Mouse (Mus musculus): ENCODE data around the gene Pced1b. TPM values are rescaled to one million over a fixed set of nuclear protein-coding genes. Genes with fewer than 3 reads are reported as not detected.

Pced1b gene
- polyA plus RNA-seq, 1 experiment from 2014 or later: 5.5 TPM

DNA sequence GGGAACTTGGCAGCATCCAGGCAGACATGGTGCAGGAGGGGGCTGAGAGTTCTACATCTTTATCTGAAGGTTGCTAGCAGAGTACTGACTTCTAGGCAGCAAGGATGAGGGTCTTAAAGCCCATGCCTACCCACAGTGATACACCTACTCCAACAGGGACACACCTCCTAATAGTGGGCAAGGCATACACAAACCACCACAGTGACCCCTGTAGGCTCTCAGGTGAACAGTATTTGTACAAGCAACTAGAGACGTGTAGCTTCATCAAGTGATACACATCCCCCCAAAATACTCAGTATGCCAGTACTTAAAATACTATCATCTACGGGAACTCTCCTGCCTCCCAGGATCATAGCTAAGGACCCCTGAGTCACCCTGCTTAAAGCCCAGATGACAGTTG is 164.2 kb downstream of the Pced1b start:
- H3K9ac ChIP-seq: no peak overlapping the region
- no peaks in the 10 kb centered on the region for H3K27me3 ChIP-seq (ENCODE audit: insufficient read depth, low read length)
- no peaks in the 10 kb centered on the region for H3K4me1 ChIP-seq (ENCODE audit: insufficient read depth)
- no peak overlapping the region for H3K4me3 ChIP-seq (ENCODE audit: low read depth, low read length)
- WGBS: 90% methylated on average over 2 of the region's 2 CpGs
- no peak overlapping the region for H3K27ac ChIP-seq (ENCODE audit: low read depth)
- no peaks in the 10 kb centered on the region for H3K36me3 ChIP-seq (ENCODE audit: insufficient read depth)
- DNase-seq (no peak), ATAC-seq (ENCODE audit: insufficient read depth) (no peak)
- no peaks in the 10 kb centered on the region for H3K9me3 ChIP-seq (ENCODE audit: low read depth, low read length)
- no peak for TF ChIP-seq CTCF (IDR thresholded peaks at IDR 0.05; ENCODE audit: low read depth)
- no peak overlapping the region for H3K4me2 ChIP-seq

DNA sequence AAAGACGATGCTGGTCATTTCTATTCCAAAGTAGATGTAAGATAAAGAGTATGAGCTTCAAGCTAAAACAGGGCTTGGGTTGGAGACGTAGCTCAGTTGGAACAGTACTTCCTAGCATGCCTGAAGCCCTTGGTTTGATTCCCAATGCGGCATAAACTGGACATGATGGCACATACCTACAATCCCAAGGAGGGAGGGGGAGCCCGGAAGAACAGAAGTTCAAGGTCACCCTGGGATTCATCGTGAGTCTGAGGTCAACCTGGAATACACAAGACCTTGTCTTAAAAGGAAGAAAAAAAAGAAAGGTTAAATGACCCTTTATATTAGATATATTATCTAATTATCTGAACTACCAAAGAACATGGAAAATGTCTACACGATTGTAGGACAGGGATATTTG is 164.8 kb downstream of the Pced1b start:
- no peak for TF ChIP-seq CTCF (IDR thresholded peaks at IDR 0.05; ENCODE audit: low read depth)
- H3K27ac ChIP-seq (ENCODE audit: low read depth): no peak overlapping the region
- no peaks in the 10 kb centered on the region for H3K9me3 ChIP-seq (ENCODE audit: low read depth, low read length)
- H3K4me1 ChIP-seq (ENCODE audit: insufficient read depth): no peaks in the 10 kb centered on the region
- no peak overlapping the region for H3K4me3 ChIP-seq (ENCODE audit: low read depth, low read length)
- H3K4me2 ChIP-seq: no peak overlapping the region
- WGBS: 90% methylated on average over 6 of the region's 6 CpGs
- DNase-seq (no peak), ATAC-seq (ENCODE audit: insufficient read depth) (no peak)
- H3K36me3 ChIP-seq (ENCODE audit: insufficient read depth): no peaks in the 10 kb centered on the region
- H3K9ac ChIP-seq: no peak overlapping the region
- no peaks in the 10 kb centered on the region for H3K27me3 ChIP-seq (ENCODE audit: insufficient read depth, low read length)

DNA sequence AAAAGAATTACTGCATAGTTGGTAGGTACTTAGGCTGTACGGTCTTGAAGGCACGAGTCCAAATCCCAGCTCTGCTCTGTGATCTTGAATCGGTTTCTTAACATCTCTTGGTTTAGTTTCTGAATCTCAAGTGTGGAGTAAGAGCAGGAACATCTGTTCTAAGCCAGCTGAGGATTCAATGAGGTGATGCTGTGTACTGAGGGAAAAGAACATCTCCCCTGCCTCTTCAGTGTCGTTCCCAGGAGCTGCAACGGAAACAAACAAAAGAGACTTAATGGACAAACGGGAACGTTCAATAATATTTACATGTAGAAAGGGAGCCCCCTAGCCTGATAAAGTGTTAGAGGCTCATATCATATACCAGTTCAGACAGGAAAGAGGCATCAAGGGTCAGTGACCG is 165.4 kb downstream of the Pced1b start:
- H3K36me3 ChIP-seq (ENCODE audit: insufficient read depth): no peaks in the 10 kb centered on the region
- no peak overlapping the region for H3K27ac ChIP-seq (ENCODE audit: low read depth)
- no peak overlapping the region for H3K4me3 ChIP-seq (ENCODE audit: low read depth, low read length)
- H3K27me3 ChIP-seq (ENCODE audit: insufficient read depth, low read length): no peaks in the 10 kb centered on the region
- H3K4me1 ChIP-seq (ENCODE audit: insufficient read depth): no peaks in the 10 kb centered on the region
- no peak for TF ChIP-seq CTCF (IDR thresholded peaks at IDR 0.05; ENCODE audit: low read depth)
- H3K9me3 ChIP-seq (ENCODE audit: low read depth, low read length): no peaks in the 10 kb centered on the region
- no peak for DNase-seq
- ATAC-seq (ENCODE audit: insufficient read depth): no peak
- no peak overlapping the region for H3K4me2 ChIP-seq
- H3K9ac ChIP-seq: no peak overlapping the region
- 70% methylated on average over 8 of the region's 8 CpGs for WGBS

DNA sequence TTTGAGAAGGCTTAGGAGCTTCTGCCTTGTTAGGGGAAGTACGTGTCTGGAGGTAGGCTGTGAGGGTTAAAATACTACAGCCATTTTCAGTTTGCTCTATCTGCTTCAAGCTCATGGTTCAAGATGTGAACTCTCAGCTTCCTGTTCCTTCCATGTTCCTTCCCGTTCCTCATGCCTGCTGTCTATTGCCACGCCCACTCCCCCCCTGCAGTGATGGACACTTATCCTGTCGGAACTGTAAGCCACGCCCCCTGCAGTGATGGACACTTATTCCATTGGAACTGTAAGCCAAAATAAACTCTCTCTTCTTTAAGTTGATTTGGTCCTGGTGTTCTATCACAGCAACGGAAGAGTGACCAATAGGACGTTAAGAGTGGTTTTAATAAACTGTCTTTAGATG is 166.0 kb downstream of the Pced1b start:
- TF ChIP-seq CTCF (IDR thresholded peaks at IDR 0.05; ENCODE audit: low read depth): no peak
- Histone ChIP-seq H3K9ac (no peak overlapping the region), H3K4me3 (ENCODE audit: low read depth, low read length) (no peak overlapping the region), H3K9me3 (ENCODE audit: low read depth, low read length) (no peaks in the 10 kb centered on the region), H3K4me1 (ENCODE audit: insufficient read depth) (no peaks in the 10 kb centered on the region), H3K4me2 (no peak overlapping the region), H3K36me3 (ENCODE audit: insufficient read depth) (no peaks in the 10 kb centered on the region), H3K27ac (ENCODE audit: low read depth) (no peak overlapping the region), H3K27me3 (ENCODE audit: insufficient read depth, low read length) (no peaks in the 10 kb centered on the region)
- ATAC-seq (ENCODE audit: insufficient read depth) (no peak), DNase-seq (no peak)
- WGBS: 81% methylated on average over 7 of the region's 7 CpGs

DNA sequence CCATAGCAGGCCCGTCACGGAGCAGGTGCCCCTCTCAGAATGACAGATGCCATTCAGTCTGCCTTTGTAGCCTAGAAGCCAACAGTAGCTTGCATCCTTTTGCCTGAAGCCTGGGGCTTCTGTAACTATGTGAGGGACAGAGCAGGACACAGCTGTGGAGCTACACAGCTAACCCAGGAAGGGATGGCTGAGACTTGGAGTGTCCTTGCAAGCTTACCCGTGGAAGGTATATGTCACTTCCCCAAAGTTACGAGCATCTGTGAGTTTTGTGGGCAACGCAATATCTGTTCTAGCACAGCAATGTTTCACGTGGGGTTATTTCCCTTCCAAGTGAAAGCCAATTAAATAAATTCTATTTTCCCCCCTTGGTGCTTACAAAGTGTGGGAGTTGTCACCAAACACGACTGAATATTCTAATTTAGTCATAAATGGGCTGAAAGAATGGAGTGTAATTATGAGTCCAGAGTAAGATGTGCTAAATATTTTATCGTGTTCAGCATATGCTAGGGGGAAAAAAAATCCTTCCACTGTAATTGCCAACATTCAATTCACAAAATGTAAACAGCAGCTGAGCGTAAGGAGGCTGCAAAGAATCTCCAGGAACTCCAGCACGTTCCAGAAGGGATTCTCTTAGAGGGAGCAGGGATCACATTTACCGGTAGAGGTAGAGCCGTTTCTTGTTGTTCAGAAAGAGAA is 168.0 kb downstream of the Pced1b start:
- Histone ChIP-seq H3K27ac (ENCODE audit: low read depth) (no peak overlapping the region), H3K9ac (no peak overlapping the region), H3K9me3 (ENCODE audit: low read depth, low read length) (no peaks in the 10 kb centered on the region), H3K4me2 (no peak overlapping the region), H3K4me3 (ENCODE audit: low read depth, low read length) (no peak overlapping the region), H3K36me3 (ENCODE audit: insufficient read depth) (no peaks in the 10 kb centered on the region), H3K27me3 (ENCODE audit: insufficient read depth, low read length) (no peaks in the 10 kb centered on the region), H3K4me1 (ENCODE audit: insufficient read depth) (no peaks in the 10 kb centered on the region)
- ATAC-seq (ENCODE audit: insufficient read depth) (no peak), DNase-seq (peak; percentile 15)
- WGBS: 63% methylated on average over 12 of the region's 12 CpGs
- TF ChIP-seq CTCF (IDR thresholded peaks at IDR 0.05; ENCODE audit: low read depth): no peak

DNA sequence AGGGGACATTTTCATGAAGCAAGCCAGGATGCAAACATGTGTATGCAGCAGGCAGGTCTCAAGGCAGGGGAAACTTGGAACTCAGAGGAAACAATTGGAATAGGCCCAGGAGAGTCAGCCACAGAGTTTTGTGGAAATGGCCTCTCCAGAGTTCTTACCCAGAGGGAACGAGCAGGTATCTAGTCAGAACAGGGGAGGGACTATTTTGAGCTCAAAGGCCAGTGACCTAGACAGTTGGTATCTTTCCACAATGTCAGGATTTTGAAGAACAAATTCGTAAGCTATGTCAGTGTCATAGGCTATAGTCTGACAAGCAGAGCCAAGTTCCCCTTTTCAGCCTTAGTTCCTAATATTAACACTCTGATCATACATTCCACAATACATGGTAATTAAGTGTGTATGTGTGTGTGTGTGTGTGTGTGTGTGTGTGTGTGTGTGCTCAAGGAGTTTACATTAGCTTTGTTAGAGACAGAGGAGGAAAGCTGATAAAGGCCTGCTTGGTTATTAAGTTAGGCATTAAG is 168.6 kb downstream of the Pced1b start:
- H3K9ac ChIP-seq: no peak overlapping the region
- no peaks in the 10 kb centered on the region for H3K9me3 ChIP-seq (ENCODE audit: low read depth, low read length)
- H3K27ac ChIP-seq (ENCODE audit: low read depth): no peak overlapping the region
- DNase-seq (no peak), ATAC-seq (ENCODE audit: insufficient read depth) (no peak)
- H3K4me3 ChIP-seq (ENCODE audit: low read depth, low read length): no peak overlapping the region
- H3K27me3 ChIP-seq (ENCODE audit: insufficient read depth, low read length): no peaks in the 10 kb centered on the region
- 46% methylated on average over 2 of the region's 2 CpGs for WGBS
- no peaks in the 10 kb centered on the region for H3K36me3 ChIP-seq (ENCODE audit: insufficient read depth)
- no peaks in the 10 kb centered on the region for H3K4me1 ChIP-seq (ENCODE audit: insufficient read depth)
- H3K4me2 ChIP-seq: no peak overlapping the region
- no peak for TF ChIP-seq CTCF (IDR thresholded peaks at IDR 0.05; ENCODE audit: low read depth)

DNA sequence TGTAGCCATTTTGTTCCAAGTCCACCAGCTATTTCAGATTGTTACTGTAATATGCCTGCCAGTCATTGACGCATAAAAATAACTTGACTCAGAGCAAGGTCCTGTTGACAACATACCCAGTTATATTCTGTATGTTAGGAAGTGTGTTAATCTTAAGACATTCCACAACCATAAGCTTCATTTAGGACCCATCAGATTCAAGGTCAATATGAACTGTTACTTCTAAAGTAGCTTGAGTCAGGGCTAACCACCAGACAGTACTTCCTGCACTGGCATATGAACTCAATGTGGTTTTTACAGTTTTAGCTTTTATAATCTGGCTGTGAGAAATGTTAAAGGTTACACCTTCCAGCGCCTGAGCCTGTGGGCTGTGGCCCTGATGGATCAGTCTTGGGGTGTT is 173.4 kb downstream of the Pced1b start:
- Histone ChIP-seq H3K36me3 (ENCODE audit: insufficient read depth) (no peaks in the 10 kb centered on the region), H3K27me3 (ENCODE audit: insufficient read depth, low read length) (no peaks in the 10 kb centered on the region), H3K4me2 (no peak overlapping the region), H3K4me3 (ENCODE audit: low read depth, low read length) (no peak overlapping the region), H3K4me1 (ENCODE audit: insufficient read depth) (no peaks in the 10 kb centered on the region), H3K9ac (no peak overlapping the region), H3K27ac (ENCODE audit: low read depth) (no peak overlapping the region), H3K9me3 (ENCODE audit: low read depth, low read length) (no peaks in the 10 kb centered on the region)
- ATAC-seq (ENCODE audit: insufficient read depth) (no peak), DNase-seq (no peak)
- no peak for TF ChIP-seq CTCF (IDR thresholded peaks at IDR 0.05; ENCODE audit: low read depth)
- whole genome bisulfite sequencing: 88% methylated on average over 2 of the region's 2 CpGs

All from lung, embryonic 14.5 days (tissue).